Mouse (Mus musculus) limb, embryonic 15.5 days (tissue): Measurements from ENCODE around the gene Gpsm1. TPM values are rescaled to one million over a fixed set of nuclear protein-coding genes. Genes with fewer than 3 reads are reported as not detected.

Experiments used
- ATAC-seq: fragments of 200-750 bp; cut with Nextera tagmentation; 2 replicates; pipeline ENCODE4 v1.8.0; 2017; ENCODE audit warnings: low read depth, moderate TSS enrichment; ENCODE audit not compliant: insufficient number of reproducible peaks, low FRiP score, low TSS enrichment
- H3K27ac ChIP-seq: fragments of 300-500 bp; sonication (generic); 2 replicates; pipeline ENCODE4 v1.5.1; 2015; ENCODE audit warnings: moderate library complexity, mild to moderate bottlenecking, inconsistent platforms
- H3K27me3 ChIP-seq: fragments of 300-500 bp; sonication (generic); 2 replicates; pipeline ENCODE4 v1.6.1; 2015; ENCODE audit warnings: inconsistent platforms
- H3K36me3 ChIP-seq: fragments of 300-500 bp; sonication (generic); 2 replicates; pipeline ENCODE4 v1.6.1; 2015; ENCODE audit warnings: inconsistent platforms
- H3K4me1 ChIP-seq: fragments of 300-500 bp; sonication (generic); 2 replicates; pipeline ENCODE4 v1.6.1; 2015; ENCODE audit warnings: inconsistent platforms
- H3K4me2 ChIP-seq: fragments of 300-500 bp; sonication (generic); 2 replicates; pipeline ENCODE4 v1.6.1; 2015; ENCODE audit warnings: mild to moderate bottlenecking, inconsistent platforms
- H3K4me3 ChIP-seq: fragments of 300-500 bp; sonication (generic); 2 replicates; pipeline ENCODE4 v1.5.1; 2015; ENCODE audit warnings: mild to moderate bottlenecking, inconsistent platforms
- H3K9ac ChIP-seq: fragments of 300-500 bp; sonication (generic); 2 replicates; pipeline ENCODE4 v1.6.1; 2015; ENCODE audit warnings: inconsistent platforms
- H3K9me3 ChIP-seq: fragments of 300-500 bp; sonication (generic); 2 replicates; pipeline ENCODE4 v1.6.1; 2016; ENCODE audit warnings: inconsistent platforms
- WGBS: fragments of 180-500 bp; shearing (Covaris S2); methylation state at CpG from one replicate; pipeline ENCODE4 v1.1.7; 2015; 5-methylcytosine and 5-hydroxymethylcytosine counted together
- polyA plus RNA-seq: library from polyadenylated mRNA; unstranded; fragments of >200 nt; fragmentation: Nextera tagmentation; extraction: Ambion mirVana; gene quantifications from 2 replicates; pipeline ENCODE4 v1.2.1, GENCODE M21; 2015

The Gpsm1 gene
- polyA plus RNA-seq = 40.7 and 41.8 TPM in 2 replicates

DNA sequence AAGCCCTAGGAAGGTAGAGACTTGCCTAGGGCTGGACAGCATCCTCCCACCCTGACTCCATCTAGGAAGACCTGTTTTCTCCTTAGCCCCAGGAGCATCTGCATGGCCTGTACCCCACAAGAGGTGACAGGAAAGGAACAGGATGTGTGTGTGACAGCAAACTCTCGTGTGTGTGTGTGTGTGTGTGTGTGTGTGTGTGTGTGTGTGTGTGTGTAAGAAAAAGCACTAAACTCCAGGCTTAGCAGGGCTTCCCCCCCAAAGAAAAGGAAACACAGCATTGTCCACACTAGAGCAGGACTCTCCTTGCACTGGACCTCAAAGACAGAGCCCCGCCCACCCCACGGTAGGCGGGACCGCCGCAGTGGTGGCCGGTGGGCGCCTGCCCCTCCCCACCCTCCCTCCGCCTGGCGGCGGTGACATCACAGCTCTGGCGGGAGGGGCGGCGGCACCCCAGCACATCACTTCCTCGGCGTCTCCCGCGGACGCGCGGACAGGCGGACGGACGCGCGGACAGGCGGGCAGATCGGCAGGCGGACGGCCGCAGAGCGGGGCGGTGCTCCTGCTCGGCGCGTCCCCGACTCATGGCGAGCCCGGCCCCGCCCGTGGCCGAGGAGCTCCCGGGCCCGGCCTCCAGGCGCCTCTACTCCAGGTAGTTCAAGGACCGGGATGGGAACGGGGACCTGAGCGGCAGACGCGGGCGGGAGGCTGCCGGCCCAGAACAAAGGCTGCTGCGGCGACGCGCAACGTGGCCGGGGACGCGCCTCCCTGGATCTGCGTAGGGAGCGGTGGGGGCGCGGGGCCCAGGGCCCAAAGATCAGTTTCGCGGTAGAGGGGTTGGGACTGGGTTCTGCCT, at the start of gene Gpsm1:
Gene Gpsm1, plus strand, starts transcription at position 444 of the 853 bp plus-strand sequence.
- H3K36me3 ChIP-seq = no peaks in the 10 kb centered on the region
- H3K9ac ChIP-seq = peak within 1 kb of the TSS; percentile 62
- ATAC-seq = peak; percentile 74
- H3K27ac ChIP-seq = peak within 1 kb of the TSS; percentile 94
- peak within 1 kb of the TSS; percentile 57 for H3K4me3 ChIP-seq
- peak within 1 kb of the TSS; percentile 76 for H3K4me2 ChIP-seq
- peaks cover 66% of the 10 kb centered on the region for H3K4me1 ChIP-seq
- no peaks in the 10 kb centered on the region for H3K9me3 ChIP-seq
- 0% methylated on average over 60 of the region's 66 CpGs for WGBS
- no peaks in the 10 kb centered on the region for H3K27me3 ChIP-seq

DNA sequence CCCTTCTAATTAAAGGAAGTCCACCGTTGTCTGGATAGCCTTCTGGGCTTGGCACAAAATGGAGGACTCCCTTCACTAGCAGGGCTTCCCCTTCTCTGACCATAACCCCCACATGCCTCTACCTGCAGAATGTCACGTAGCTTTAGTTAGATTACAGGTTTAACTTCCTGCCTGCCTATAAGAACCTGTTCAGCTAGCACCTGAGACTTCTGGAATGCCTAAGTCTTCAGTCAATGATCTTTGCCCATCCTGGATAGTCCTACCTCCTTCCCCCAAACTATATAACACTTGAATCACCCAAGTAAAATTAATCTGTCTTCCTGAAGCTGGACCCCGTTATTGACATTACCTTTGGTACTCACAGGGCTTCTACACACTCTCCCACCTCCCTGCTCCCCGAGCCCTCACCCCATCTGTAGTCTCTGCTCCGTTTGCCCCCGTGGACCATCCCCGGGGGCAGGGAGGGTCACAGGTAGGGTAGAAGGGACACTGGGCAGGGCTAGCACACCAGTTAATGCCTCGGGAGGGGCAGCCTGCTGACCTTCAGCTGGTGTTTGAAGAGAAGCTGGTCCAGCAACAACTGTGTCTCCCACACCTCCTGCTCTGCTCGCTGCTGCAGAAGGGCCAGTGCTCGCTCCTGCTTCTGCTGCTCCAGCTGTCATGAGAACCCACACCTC, 49.1 kb upstream of the Gpsm1 start:
- WGBS = 70% methylated on average over 10 of the region's 10 CpGs
- no peak; the same call in 1 of the 2 replicates for ATAC-seq

DNA sequence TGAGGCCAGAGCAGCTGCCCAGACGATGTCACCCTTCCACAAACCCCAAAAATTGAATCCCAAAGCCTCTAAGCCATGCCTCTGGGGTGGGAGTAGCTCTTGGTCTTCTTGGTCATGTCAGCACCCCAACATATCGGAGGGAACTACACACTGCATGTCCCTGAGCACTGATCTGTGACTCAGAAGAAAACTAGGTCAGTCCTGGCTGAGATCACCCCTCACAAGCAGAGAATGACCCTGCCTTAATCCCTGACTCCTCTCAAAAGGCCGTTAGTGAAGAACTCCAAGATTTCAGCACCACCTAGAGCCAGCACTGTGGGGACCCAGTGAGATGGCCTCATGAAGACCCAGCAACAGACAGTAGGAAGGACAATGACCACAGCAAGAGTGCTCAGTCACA, 47.1 kb upstream of the Gpsm1 start:
- Histone ChIP-seq H3K4me1 (peaks cover 8% of the 10 kb centered on the region; the same call in 1 of the 2 replicates), H3K4me3 (no peak overlapping the region), H3K27me3 (no peaks in the 10 kb centered on the region), H3K36me3 (no peaks in the 10 kb centered on the region), H3K9me3 (no peaks in the 10 kb centered on the region), H3K9ac (no peak overlapping the region), H3K27ac (no peak overlapping the region), H3K4me2 (no peak overlapping the region)
- WGBS = 62% methylated on average over 3 of the region's 3 CpGs
- ATAC-seq = no peak

More for the DNA sequence above, 49.1 kb upstream of the Gpsm1 start:
- H3K4me3 ChIP-seq = no peak overlapping the region
- H3K9me3 ChIP-seq = no peaks in the 10 kb centered on the region
- no peak overlapping the region for H3K4me2 ChIP-seq
- H3K4me1 ChIP-seq = peaks cover 8% of the 10 kb centered on the region; the same call in 1 of the 2 replicates
- no peaks in the 10 kb centered on the region for H3K27me3 ChIP-seq
- no peak overlapping the region for H3K9ac ChIP-seq
- 0 out of 2 replicates have a peak overlapping the region, but pooled peaks have one; percentile 33 for H3K27ac ChIP-seq
- no peaks in the 10 kb centered on the region for H3K36me3 ChIP-seq

DNA sequence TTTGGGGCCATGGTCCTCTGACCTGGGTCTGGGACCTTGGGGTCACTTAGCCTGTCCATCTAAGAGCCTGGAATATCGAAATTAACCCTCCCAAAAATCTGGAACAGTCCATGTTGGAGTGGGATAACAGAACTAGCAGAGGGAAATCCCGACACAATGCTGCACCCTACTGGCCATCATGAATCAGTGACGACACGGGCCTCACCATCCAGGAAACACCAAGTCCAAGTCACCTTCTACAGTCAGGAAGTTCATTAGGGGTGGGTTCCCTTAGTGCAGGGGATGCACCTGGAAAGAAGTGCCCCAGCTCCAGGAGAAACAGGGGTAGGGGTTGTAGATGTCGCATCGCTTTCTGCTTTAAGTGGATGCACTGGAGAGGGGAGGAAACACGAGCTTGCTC, 41.7 kb upstream of the Gpsm1 start:
- ATAC-seq = no peak
- Histone ChIP-seq H3K4me1 (no peaks in the 10 kb centered on the region), H3K9me3 (no peaks in the 10 kb centered on the region), H3K36me3 (no peaks in the 10 kb centered on the region), H3K4me3 (no peak overlapping the region), H3K27ac (no peak overlapping the region), H3K9ac (no peak overlapping the region), H3K27me3 (no peaks in the 10 kb centered on the region), H3K4me2 (no peak overlapping the region)
- WGBS = 20% methylated on average over 7 of the region's 7 CpGs

DNA sequence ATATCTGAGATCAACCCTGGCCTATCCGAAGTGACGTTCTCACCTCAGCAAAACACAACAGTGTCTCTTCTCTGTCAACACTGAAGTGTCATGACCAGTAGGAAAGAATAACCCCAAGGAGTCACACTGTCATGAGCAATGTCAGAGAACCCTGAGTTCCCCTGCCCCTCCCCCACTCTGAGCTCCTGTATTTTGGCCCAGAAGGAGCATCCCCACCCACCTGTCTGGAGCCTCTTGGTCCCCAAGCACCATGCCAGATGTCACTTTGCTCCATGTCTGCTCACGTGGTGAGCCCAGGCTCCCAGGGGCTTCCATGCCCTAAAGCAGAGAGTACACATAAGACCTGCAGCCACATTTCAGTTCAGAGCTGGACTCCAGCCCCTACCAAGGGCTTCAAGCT, 35.6 kb upstream of the Gpsm1 start:
- Histone ChIP-seq H3K9ac (no peak overlapping the region), H3K27ac (no peak overlapping the region), H3K9me3 (no peaks in the 10 kb centered on the region), H3K4me3 (no peak overlapping the region), H3K4me2 (no peak overlapping the region), H3K36me3 (no peaks in the 10 kb centered on the region), H3K27me3 (no peaks in the 10 kb centered on the region), H3K4me1 (no peaks in the 10 kb centered on the region)
- no peak for ATAC-seq
- WGBS = 66% methylated on average over 3 of the region's 3 CpGs

DNA sequence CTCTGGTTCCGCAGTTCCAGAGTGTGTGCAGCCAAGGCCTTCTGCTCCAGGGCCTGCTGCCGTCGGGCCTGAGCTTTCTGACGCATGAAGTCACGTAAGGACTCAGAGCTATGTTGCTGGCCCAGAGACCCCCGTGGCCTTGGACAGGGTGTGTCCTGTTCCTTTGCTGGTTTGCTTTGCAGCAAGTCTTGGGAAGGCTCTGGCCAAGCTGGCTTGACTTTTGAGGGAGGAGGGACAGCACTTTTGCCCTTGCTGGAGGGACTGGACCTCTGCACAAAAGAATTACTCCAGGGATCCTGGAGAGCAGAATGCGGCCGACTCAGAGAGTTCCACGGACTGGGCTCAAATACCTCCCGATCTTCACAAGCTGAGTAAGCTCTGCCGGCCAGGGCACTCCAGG, 34.7 kb upstream of the Gpsm1 start:
- WGBS = 76% methylated on average over 11 of the region's 11 CpGs
- no peak overlapping the region for H3K4me3 ChIP-seq
- no peaks in the 10 kb centered on the region for H3K27me3 ChIP-seq
- H3K36me3 ChIP-seq = no peaks in the 10 kb centered on the region
- H3K27ac ChIP-seq = no peak overlapping the region
- H3K4me2 ChIP-seq = no peak overlapping the region
- H3K9ac ChIP-seq = no peak overlapping the region
- no peaks in the 10 kb centered on the region for H3K9me3 ChIP-seq
- no peak for ATAC-seq
- H3K4me1 ChIP-seq = peaks cover 1% of the 10 kb centered on the region; the same call in 1 of the 2 replicates

DNA sequence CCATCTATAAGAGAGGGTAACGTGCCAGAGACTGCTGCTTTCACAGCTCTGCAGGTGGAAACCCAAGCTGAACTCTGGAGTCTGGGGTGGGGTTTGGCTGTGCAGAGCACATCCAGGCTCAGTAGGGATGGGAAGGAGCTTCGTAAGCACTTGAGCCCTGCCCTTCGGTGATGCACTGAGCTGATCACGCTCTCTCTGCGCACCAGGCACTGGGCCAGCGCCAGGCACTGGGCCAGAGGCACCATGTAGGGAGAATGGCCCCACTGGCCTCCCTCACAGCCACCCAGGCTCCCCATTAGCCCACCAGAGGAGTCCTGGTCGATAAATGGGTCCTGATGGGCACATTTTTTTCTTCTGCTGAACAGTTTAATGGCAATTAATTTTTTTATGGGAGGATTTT, 29.5 kb upstream of the Gpsm1 start:
- Histone ChIP-seq H3K36me3 (no peaks in the 10 kb centered on the region), H3K4me2 (no peak overlapping the region), H3K27me3 (no peaks in the 10 kb centered on the region), H3K4me3 (no peak overlapping the region), H3K27ac (no peak overlapping the region), H3K9me3 (no peaks in the 10 kb centered on the region), H3K9ac (no peak overlapping the region), H3K4me1 (peaks cover 6% of the 10 kb centered on the region; the same call in 1 of the 2 replicates)
- WGBS = 42% methylated on average over 7 of the region's 7 CpGs
- ATAC-seq = no peak

DNA sequence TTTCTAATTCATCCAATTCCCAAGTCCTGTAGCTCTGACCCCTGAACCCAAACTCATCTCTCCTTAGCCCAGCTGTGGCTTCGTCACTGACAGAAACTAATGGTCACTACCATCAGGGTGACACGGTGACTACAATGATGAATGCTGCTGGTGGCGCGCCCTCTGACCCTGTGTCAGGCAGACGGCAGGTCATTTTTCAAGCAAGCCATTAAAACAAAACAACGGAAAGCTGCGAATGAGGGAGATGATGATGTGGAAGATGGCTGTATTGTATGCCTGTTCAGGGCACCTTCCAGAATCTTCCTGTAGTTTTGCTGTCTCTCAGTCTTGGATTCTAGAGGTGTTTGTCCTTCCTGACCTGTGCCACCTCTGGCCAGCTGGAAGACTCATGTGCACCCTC, 28.9 kb upstream of the Gpsm1 start:
- Histone ChIP-seq H3K27me3 (no peaks in the 10 kb centered on the region), H3K27ac (no peak overlapping the region), H3K36me3 (no peaks in the 10 kb centered on the region), H3K4me2 (no peak overlapping the region), H3K4me3 (no peak overlapping the region), H3K9me3 (no peaks in the 10 kb centered on the region), H3K9ac (no peak overlapping the region), H3K4me1 (peaks cover 6% of the 10 kb centered on the region; the same call in 1 of the 2 replicates)
- ATAC-seq = no peak
- WGBS = 41% methylated on average over 7 of the region's 7 CpGs

DNA sequence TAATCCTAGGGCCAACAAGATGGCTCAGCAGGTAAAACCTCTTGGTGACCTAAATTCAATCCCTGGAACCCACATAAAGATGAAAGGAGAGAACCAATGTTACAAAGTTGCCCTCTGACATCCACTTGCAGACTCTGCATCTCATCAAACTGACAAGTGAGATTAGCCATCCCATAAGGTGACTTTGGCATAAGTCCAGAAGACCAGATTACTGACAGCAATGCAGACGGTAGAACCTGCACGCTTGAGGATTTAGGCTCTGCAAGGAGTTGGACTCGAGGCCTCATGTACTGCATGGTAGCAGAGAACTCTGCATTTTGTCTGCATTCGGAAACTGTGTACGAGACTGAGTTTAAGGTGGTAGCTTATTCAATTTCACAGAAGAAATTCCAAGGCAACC, 25.2 kb upstream of the Gpsm1 start:
- no peaks in the 10 kb centered on the region for H3K9me3 ChIP-seq
- no peak overlapping the region for H3K27ac ChIP-seq
- no peaks in the 10 kb centered on the region for H3K36me3 ChIP-seq
- WGBS = 66% methylated on average over 5 of the region's 5 CpGs
- ATAC-seq = no peak
- no peak overlapping the region for H3K9ac ChIP-seq
- H3K4me1 ChIP-seq = peaks cover 6% of the 10 kb centered on the region; the same call in 1 of the 2 replicates
- H3K4me3 ChIP-seq = no peak overlapping the region
- H3K4me2 ChIP-seq = no peak overlapping the region
- H3K27me3 ChIP-seq = no peaks in the 10 kb centered on the region

DNA sequence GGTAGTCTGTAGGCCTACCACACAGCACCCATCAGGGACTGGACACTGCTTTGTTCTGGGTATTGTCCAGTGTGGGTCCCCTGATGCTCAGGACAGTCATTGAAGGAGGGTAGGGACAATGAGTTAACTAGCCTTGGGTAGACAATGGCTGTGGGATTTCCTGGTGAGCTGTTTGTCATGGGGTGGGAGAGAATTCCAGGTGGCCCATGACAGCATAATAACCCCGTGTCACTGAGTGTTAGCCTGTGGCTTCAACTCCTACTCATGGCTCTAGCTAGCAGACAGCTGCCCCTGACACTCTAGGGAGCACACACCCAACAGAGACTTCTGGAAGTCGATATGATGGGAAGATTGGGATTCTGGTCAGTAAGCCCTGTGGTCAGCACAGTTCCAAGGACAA, 20.9 kb upstream of the Gpsm1 start, which contains the start of gene Ccdc187:
Gene Ccdc187, minus strand, starts transcription at position 101 of the 400 bp plus-strand sequence.
- no peak for ATAC-seq

DNA sequence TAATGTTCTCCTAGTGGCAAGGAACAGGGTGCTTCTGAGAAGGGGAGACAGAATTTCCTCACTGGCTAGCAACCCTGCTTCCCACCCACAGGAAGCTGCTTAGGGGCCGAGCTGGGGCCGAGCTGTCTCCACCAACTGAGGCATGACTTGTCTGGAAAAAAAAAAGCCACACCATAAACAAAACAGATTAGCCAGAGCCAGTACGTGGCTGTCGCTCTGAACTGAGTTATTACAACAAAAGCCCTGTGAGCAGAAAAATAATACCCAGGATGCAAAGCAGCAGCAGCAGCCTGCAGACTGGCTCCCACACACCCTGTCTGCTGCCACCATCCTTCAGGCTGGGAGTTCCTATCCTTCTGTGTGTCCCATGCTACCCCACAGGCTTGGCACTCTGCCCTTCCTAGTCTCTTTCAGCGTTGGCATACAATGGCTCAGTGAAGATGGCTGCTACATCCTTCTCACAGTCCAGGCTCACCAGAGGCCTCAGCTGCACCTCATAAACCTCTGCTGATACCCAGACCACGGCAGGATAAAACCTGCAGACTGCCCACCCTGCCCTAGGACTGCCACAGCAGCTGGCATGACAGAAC, 18.6 kb upstream of the Gpsm1 start:
- 29% methylated on average over 6 of the region's 6 CpGs for WGBS

More for the DNA sequence above, 20.9 kb upstream of the Gpsm1 start, which contains the start of gene Ccdc187:
- Histone ChIP-seq H3K9me3 (no peaks in the 10 kb centered on the region), H3K4me1 (peaks cover 27% of the 10 kb centered on the region), H3K36me3 (no peaks in the 10 kb centered on the region), H3K4me3 (no peak within 1 kb of the TSS), H3K4me2 (no peak within 1 kb of the TSS), H3K27me3 (0 out of 2 replicates have a peak, but pooled peaks cover 8% of the 10 kb centered on the region), H3K9ac (no peak within 1 kb of the TSS), H3K27ac (no peak within 1 kb of the TSS)
- WGBS = 52% methylated on average over 2 of the region's 2 CpGs

More for the DNA sequence above, 18.6 kb upstream of the Gpsm1 start:
- Histone ChIP-seq H3K9ac (no peak overlapping the region), H3K27ac (no peak overlapping the region), H3K4me2 (no peak overlapping the region), H3K9me3 (no peaks in the 10 kb centered on the region), H3K36me3 (no peaks in the 10 kb centered on the region), H3K4me1 (peaks cover 37% of the 10 kb centered on the region), H3K4me3 (no peak overlapping the region), H3K27me3 (0 out of 2 replicates have a peak, but pooled peaks cover 12% of the 10 kb centered on the region)
- ATAC-seq = no peak
